Mouse (Mus musculus): Measurements from ENCODE around the gene Mfap4. TPM values are rescaled to one million over a fixed set of nuclear protein-coding genes. Genes with fewer than 3 reads are reported as not detected.

The Mfap4 gene
- total and polyA plus RNA-seq, 3 experiments: not detected

- H3K4me1 ChIP-seq (ENCODE audit: control insufficient read depth in 1 of 2, insufficient read depth in 2 of 2): peaks cover 10 to 19% of the 10 kb centered on the region in 2 experiments
- H3K36me3 ChIP-seq (replicated peaks in 1 of 2; ENCODE audit: control insufficient read depth in 1 of 2, insufficient read depth in 1 of 2, low read length in 1 of 2): peaks cover 0 to 1% of the 10 kb centered on the region in 2 experiments
- no peak for TF ChIP-seq USF2 (conservative IDR thresholded peaks at IDR 0.05; ENCODE audit: low read depth, low read length)
- no peak for TF ChIP-seq ZC3H11A (IDR thresholded peaks at IDR 0.05; ENCODE audit: low read depth, low read length)
- no peak for TF ChIP-seq PAX5 (IDR thresholded peaks at IDR 0.05; ENCODE audit: low read length)
- no peak for TF ChIP-seq TBP (conservative IDR thresholded peaks at IDR 0.05; ENCODE audit: low read depth, low read length)
- TF ChIP-seq MXI1 (IDR thresholded peaks at IDR 0.05; ENCODE audit: low read depth, low read length): no peak
- no peak overlapping the region for H3K27ac ChIP-seq (ENCODE audit: insufficient read depth, low read depth)
- no peaks in the 10 kb centered on the region for H3K79me2 ChIP-seq (replicated peaks; ENCODE audit: control insufficient read depth, extremely low read depth, insufficient read depth, poor library complexity, severe bottlenecking)
- no peaks in the 10 kb centered on the region for H3K9me3 ChIP-seq (replicated peaks; ENCODE audit: low read length)
- no peak overlapping the region for H3K4me2 ChIP-seq (ENCODE audit: insufficient read depth, low read depth, poor library complexity, severe bottlenecking)
- no peak overlapping the region for H3K4me3 ChIP-seq (replicated peaks in 1 of 3; ENCODE audit: low read depth in 2 of 3, low read length in 2 of 3, poor library complexity in 1 of 3)
- peaks cover 16% of the 10 kb centered on the region for H3K27me3 ChIP-seq (replicated peaks)
- dilution Hi-C loops (cut with MboI; ENCODE audit: extremely low pct_ligation_motif_present, extremely low pct_unique_long_range_greater_than_20kb, low sequenced_read_pairs): no loop called here
- in situ Hi-C loops (cut with MboI; ENCODE audit: low pct_ligation_motif_present, low pct_unique_long_range_greater_than_20kb, low sequenced_read_pairs): loop anchor here (10.0 kb wide), 1 partner anchor 309 kb away; no protein-coding TSS in a partner anchor
- no peak overlapping the region for H3K9ac ChIP-seq (ENCODE audit: insufficient read depth, low read depth)
- DNase-seq (ENCODE audit: extremely low read depth): no peak
These were observed 18.7 kb downstream of the Mfap4 start for GRCm38 (mm10) chr11:61503933-61504332.

- Histone ChIP-seq H3K36me3 (replicated peaks in 1 of 2; ENCODE audit: control insufficient read depth in 1 of 2, insufficient read depth in 1 of 2, low read length in 1 of 2) (peaks cover 0 to 9% of the 10 kb centered on the region in 2 experiments), H3K4me2 (ENCODE audit: insufficient read depth, low read depth, poor library complexity, severe bottlenecking) (peak within 1 kb of the TSS; percentile 72), H3K4me3 (replicated peaks in 1 of 3; ENCODE audit: low read depth in 2 of 3, low read length in 2 of 3, poor library complexity in 1 of 3) (peak within 1 kb of the TSS; percentile 57 to 89 (median 71)), H3K79me2 (replicated peaks; ENCODE audit: control insufficient read depth, extremely low read depth, insufficient read depth, poor library complexity, severe bottlenecking) (no peaks in the 10 kb centered on the region), H3K9ac (ENCODE audit: insufficient read depth, low read depth) (peak within 1 kb of the TSS; percentile 60), H3K4me1 (ENCODE audit: control insufficient read depth in 1 of 2, insufficient read depth in 2 of 2) (peaks cover 7 to 15% of the 10 kb centered on the region in 2 experiments), H3K27ac (ENCODE audit: insufficient read depth, low read depth) (no peak within 1 kb of the TSS; the same call in 1 of the 2 replicates), H3K27me3 (replicated peaks) (peaks cover 16% of the 10 kb centered on the region), H3K9me3 (replicated peaks; ENCODE audit: low read length) (no peaks in the 10 kb centered on the region)
- dilution Hi-C loops (cut with MboI; ENCODE audit: extremely low pct_ligation_motif_present, extremely low pct_unique_long_range_greater_than_20kb, low sequenced_read_pairs) (no loop called here), in situ Hi-C loops (cut with MboI; ENCODE audit: low pct_ligation_motif_present, low pct_unique_long_range_greater_than_20kb, low sequenced_read_pairs) (loop anchor here (5.0 to 10.0 kb wide), 4 partner anchors 87 to 310 kb away; no protein-coding TSS in a partner anchor)
- peak; percentile 99 for DNase-seq (ENCODE audit: extremely low read depth)
- TF ChIP-seq NELFE (IDR thresholded peaks at IDR 0.05; ENCODE audit: low read depth, low read length) (peak; percentile 43; the same call in 1 of the 2 replicates), ZC3H11A (IDR thresholded peaks at IDR 0.05; ENCODE audit: low read depth, low read length) (peak; percentile 81), CHD2 (IDR thresholded peaks at IDR 0.05; ENCODE audit: low read length) (no peak), ZNF384 (IDR thresholded peaks at IDR 0.05; ENCODE audit: low read depth, low read length) (no peak), SIN3A (IDR thresholded peaks at IDR 0.05; ENCODE audit: low read length) (peak; percentile 99), ZMIZ1 (IDR thresholded peaks at IDR 0.05; ENCODE audit: low read depth, low read length) (no peak), ETS1 (conservative IDR thresholded peaks at IDR 0.05; ENCODE audit: low read depth, low read length) (no peak), MEF2A (IDR thresholded peaks at IDR 0.05; ENCODE audit: borderline replicate concordance, low read depth, low read length) (no peak; the same call in 1 of the 2 replicates), IRF4 (IDR thresholded peaks at IDR 0.05; ENCODE audit: low read depth, low read length) (no peak), ZKSCAN1 (IDR thresholded peaks at IDR 0.05; ENCODE audit: borderline replicate concordance, low read depth, low read length) (no peak), TBP (conservative IDR thresholded peaks at IDR 0.05; ENCODE audit: low read depth, low read length) (0 out of 2 replicates have a peak, but pooled peaks have one; percentile 33), EP300 (IDR thresholded peaks at IDR 0.05; ENCODE audit: low read length) (no peak), HCFC1 (IDR thresholded peaks at IDR 0.05; ENCODE audit: low read depth, low read length) (peak; percentile 85), PAX5 (IDR thresholded peaks at IDR 0.05; ENCODE audit: low read length) (no peak), CHD1 (IDR thresholded peaks at IDR 0.05; ENCODE audit: low read depth, low read length) (no peak), MAFK (IDR thresholded peaks at IDR 0.05; ENCODE audit: insufficient replicate concordance, low read length) (no peak), MAX (IDR thresholded peaks at IDR 0.05; ENCODE audit: low read length) (peak; percentile 99), MXI1 (IDR thresholded peaks at IDR 0.05; ENCODE audit: low read depth, low read length) (peak; percentile 99), TCF12 (IDR thresholded peaks at IDR 0.05; ENCODE audit: low read depth, low read length) (0 out of 2 replicates have a peak, but pooled peaks have one; percentile 43), RCOR1 (conservative IDR thresholded peaks at IDR 0.05; ENCODE audit: low read depth, low read length) (no peak), E2F4 (IDR thresholded peaks at IDR 0.05; ENCODE audit: insufficient replicate concordance, low read depth, low read length) (no peak), POLR2AphosphoS2 (IDR thresholded peaks at IDR 0.05; ENCODE audit: low read depth, low read length) (no peak), GABPA (IDR thresholded peaks at IDR 0.05; ENCODE audit: insufficient replicate concordance, low read depth, low read length) (no peak), JUND (conservative IDR thresholded peaks at IDR 0.05; ENCODE audit: low read depth, low read length) (no peak), JUN (IDR thresholded peaks at IDR 0.05; ENCODE audit: insufficient read depth, low read depth, low read length) (no peak), USF1 (IDR thresholded peaks at IDR 0.05; ENCODE audit: low read depth, low read length) (peak; percentile 87), SMC3 (IDR thresholded peaks at IDR 0.05; ENCODE audit: low read depth, low read length) (peak; percentile 98), UBTF (IDR thresholded peaks at IDR 0.05; ENCODE audit: low read depth, low read length) (no peak), MYC (IDR thresholded peaks at IDR 0.05; ENCODE audit: low read depth, low read length) (peak; percentile 97), ELF1 (IDR thresholded peaks at IDR 0.05; ENCODE audit: low read depth, low read length) (peak; percentile 77)
These were observed 19.6 kb downstream of the Mfap4 start, which contains the start of gene B9d1 for GRCm38 (mm10) chr11:61504713-61505257. Gene B9d1, plus strand, starts transcription at chr11:61505144.
